Mouse (Mus musculus): ENCODE data around the gene Galnt15. TPM values are rescaled to one million over a fixed set of nuclear protein-coding genes. Genes with fewer than 3 reads are reported as not detected.

Galnt15 gene
- polyA plus RNA-seq, 1 experiment from 2014 or later = 0.73 TPM

GRCm38 (mm10) chr14:32017448-32017847 lies 11.3 kb upstream of the Galnt15 start:
- peaks cover 5% of the 10 kb centered on the region; the same call in 1 of the 2 replicates for H3K4me1 ChIP-seq (ENCODE audit: insufficient read depth, low read depth, low read length)
- H3K27ac ChIP-seq (ENCODE audit: low read length) = no peak overlapping the region
- TF ChIP-seq EP300 (IDR thresholded peaks at IDR 0.05) (no peak), CTCF (IDR thresholded peaks at IDR 0.05) (no peak)
- ATAC-seq (no peak), DNase-seq (ENCODE audit: low spot score) (no peak)
- no peak overlapping the region for H3K4me2 ChIP-seq (replicated peaks; ENCODE audit: low read depth, low read length)
- H3K9me3 ChIP-seq (ENCODE audit: low read length) = no peaks in the 10 kb centered on the region
- H3K27me3 ChIP-seq (replicated peaks; ENCODE audit: insufficient read depth, low read length) = no peaks in the 10 kb centered on the region
- 84% methylated on average over 2 of the region's 2 CpGs for WGBS
- H3K36me3 ChIP-seq (ENCODE audit: insufficient read depth, low read length) = no peaks in the 10 kb centered on the region
- H3K4me3 ChIP-seq (ENCODE audit: low read depth, low read length) = no peak overlapping the region
- H3K9ac ChIP-seq (replicated peaks; ENCODE audit: low read depth) = no peak overlapping the region

- Histone ChIP-seq H3K9me3 (ENCODE audit: low read length) (no peaks in the 10 kb centered on the region), H3K4me3 (ENCODE audit: low read depth, low read length) (no peak overlapping the region), H3K9ac (replicated peaks; ENCODE audit: low read depth) (no peak overlapping the region), H3K27ac (ENCODE audit: low read length) (no peak overlapping the region), H3K4me1 (ENCODE audit: insufficient read depth, low read depth, low read length) (peaks cover 5% of the 10 kb centered on the region; the same call in 1 of the 2 replicates), H3K4me2 (replicated peaks; ENCODE audit: low read depth, low read length) (no peak overlapping the region), H3K36me3 (ENCODE audit: insufficient read depth, low read length) (no peaks in the 10 kb centered on the region), H3K27me3 (replicated peaks; ENCODE audit: insufficient read depth, low read length) (no peaks in the 10 kb centered on the region)
- ATAC-seq = no peak
- WGBS = 79% methylated on average over 8 of the region's 8 CpGs
- DNase-seq (ENCODE audit: low spot score) = no peak
- no peak for TF ChIP-seq CTCF (IDR thresholded peaks at IDR 0.05)
- no peak for TF ChIP-seq EP300 (IDR thresholded peaks at IDR 0.05)
Measured at GRCm38 (mm10) chr14:32019091-32019490, 9.7 kb upstream of the Galnt15 start.

GRCm38 (mm10) chr14:32021967-32022366 lies 6.8 kb upstream of the Galnt15 start:
- Histone ChIP-seq H3K27me3 (replicated peaks; ENCODE audit: insufficient read depth, low read length) (no peaks in the 10 kb centered on the region), H3K4me1 (ENCODE audit: insufficient read depth, low read depth, low read length) (no peaks in the 10 kb centered on the region), H3K4me3 (ENCODE audit: low read depth, low read length) (no peak overlapping the region), H3K9ac (replicated peaks; ENCODE audit: low read depth) (no peak overlapping the region), H3K4me2 (replicated peaks; ENCODE audit: low read depth, low read length) (no peak overlapping the region), H3K27ac (ENCODE audit: low read length) (no peak overlapping the region), H3K9me3 (ENCODE audit: low read length) (no peaks in the 10 kb centered on the region), H3K36me3 (ENCODE audit: insufficient read depth, low read length) (no peaks in the 10 kb centered on the region)
- 59% methylated on average over 9 of the region's 9 CpGs for WGBS
- TF ChIP-seq CTCF (IDR thresholded peaks at IDR 0.05) = no peak
- TF ChIP-seq EP300 (IDR thresholded peaks at IDR 0.05) = no peak
- ATAC-seq = no peak
- no peak for DNase-seq (ENCODE audit: low spot score)

GRCm38 (mm10) chr14:32022450-32022849 lies 6.3 kb upstream of the Galnt15 start:
- no peak overlapping the region for H3K27ac ChIP-seq (ENCODE audit: low read length)
- no peak overlapping the region for H3K4me2 ChIP-seq (replicated peaks; ENCODE audit: low read depth, low read length)
- H3K4me3 ChIP-seq (ENCODE audit: low read depth, low read length) = no peak overlapping the region
- no peaks in the 10 kb centered on the region for H3K27me3 ChIP-seq (replicated peaks; ENCODE audit: insufficient read depth, low read length)
- H3K9me3 ChIP-seq (ENCODE audit: low read length) = no peaks in the 10 kb centered on the region
- 0 out of 2 replicates have a peak, but pooled peaks have one; percentile 33 for ATAC-seq
- no peaks in the 10 kb centered on the region for H3K36me3 ChIP-seq (ENCODE audit: insufficient read depth, low read length)
- DNase-seq (ENCODE audit: low spot score) = no peak
- no peak overlapping the region for H3K9ac ChIP-seq (replicated peaks; ENCODE audit: low read depth)
- TF ChIP-seq CTCF (IDR thresholded peaks at IDR 0.05) (no peak), EP300 (IDR thresholded peaks at IDR 0.05) (no peak)
- H3K4me1 ChIP-seq (ENCODE audit: insufficient read depth, low read depth, low read length) = no peaks in the 10 kb centered on the region

- H3K9me3 ChIP-seq (ENCODE audit: low read length) = no peaks in the 10 kb centered on the region
- no peak overlapping the region for H3K9ac ChIP-seq (replicated peaks; ENCODE audit: low read depth)
- 88% methylated on average over 4 of the region's 4 CpGs for WGBS
- H3K36me3 ChIP-seq (ENCODE audit: insufficient read depth, low read length) = no peaks in the 10 kb centered on the region
- no peak overlapping the region for H3K4me2 ChIP-seq (replicated peaks; ENCODE audit: low read depth, low read length)
- TF ChIP-seq EP300 (IDR thresholded peaks at IDR 0.05) (no peak), CTCF (IDR thresholded peaks at IDR 0.05) (no peak)
- DNase-seq (ENCODE audit: low spot score) = no peak
- H3K4me3 ChIP-seq (ENCODE audit: low read depth, low read length) = no peak overlapping the region
- no peak overlapping the region for H3K27ac ChIP-seq (ENCODE audit: low read length)
- no peaks in the 10 kb centered on the region for H3K4me1 ChIP-seq (ENCODE audit: insufficient read depth, low read depth, low read length)
- no peak for ATAC-seq
- no peaks in the 10 kb centered on the region for H3K27me3 ChIP-seq (replicated peaks; ENCODE audit: insufficient read depth, low read length)
Measured at GRCm38 (mm10) chr14:32023891-32024290, 4.9 kb upstream of the Galnt15 start.

- no peak for ATAC-seq
- TF ChIP-seq CTCF (IDR thresholded peaks at IDR 0.05) (no peak), EP300 (IDR thresholded peaks at IDR 0.05) (no peak)
- H3K9ac ChIP-seq (replicated peaks; ENCODE audit: low read depth) = no peak overlapping the region
- 67% methylated on average over 7 of the region's 7 CpGs for WGBS
- no peak overlapping the region for H3K4me3 ChIP-seq (ENCODE audit: low read depth, low read length)
- DNase-seq (ENCODE audit: low spot score) = no peak
- no peaks in the 10 kb centered on the region for H3K9me3 ChIP-seq (ENCODE audit: low read length)
- no peaks in the 10 kb centered on the region for H3K4me1 ChIP-seq (ENCODE audit: insufficient read depth, low read depth, low read length)
- no peak overlapping the region for H3K27ac ChIP-seq (ENCODE audit: low read length)
- H3K4me2 ChIP-seq (replicated peaks; ENCODE audit: low read depth, low read length) = no peak overlapping the region
- H3K27me3 ChIP-seq (replicated peaks; ENCODE audit: insufficient read depth, low read length) = no peaks in the 10 kb centered on the region
- no peaks in the 10 kb centered on the region for H3K36me3 ChIP-seq (ENCODE audit: insufficient read depth, low read length)
Measured at GRCm38 (mm10) chr14:32027218-32027617, 1.6 kb upstream of the Galnt15 start.

Data from lung, postnatal 0 days (tissue).